Mouse (Mus musculus): Measurements from ENCODE around the gene Ltb4r1. TPM values are rescaled to one million over a fixed set of nuclear protein-coding genes. Genes with fewer than 3 reads are reported as not detected.
A peak's percentile ranks its signal among the peaks of the same experiment; 100 is the strongest.

Ltb4r1 gene
- total and polyA plus RNA-seq, 3 experiments = 0.21 to 0.33 TPM; not detected in 1

- TF ChIP-seq NELFE (IDR thresholded peaks at IDR 0.05; ENCODE audit: low read depth, low read length) = no peak
- peak; percentile 100 for TF ChIP-seq ETS1 (conservative IDR thresholded peaks at IDR 0.05; ENCODE audit: low read depth, low read length)
- 0 out of 2 replicates have a peak, but pooled peaks have one; percentile 19 for TF ChIP-seq NRF1 (IDR thresholded peaks at IDR 0.05; ENCODE audit: low read depth, low read length)
- no peak for TF ChIP-seq CHD1 (IDR thresholded peaks at IDR 0.05; ENCODE audit: low read depth, low read length)
- peak; percentile 74; the same call in 1 of the 2 replicates for TF ChIP-seq JUND (conservative IDR thresholded peaks at IDR 0.05; ENCODE audit: low read depth, low read length)
- no peak for TF ChIP-seq ZC3H11A (IDR thresholded peaks at IDR 0.05; ENCODE audit: low read depth, low read length)
- TF ChIP-seq POLR2AphosphoS2 (IDR thresholded peaks at IDR 0.05; ENCODE audit: low read depth, low read length) = no peak
- TF ChIP-seq IRF4 (IDR thresholded peaks at IDR 0.05; ENCODE audit: low read depth, low read length) = peak; percentile 94
- TF ChIP-seq MAX (IDR thresholded peaks at IDR 0.05; ENCODE audit: low read length) = peak; percentile 88
- TF ChIP-seq CHD2 (IDR thresholded peaks at IDR 0.05; ENCODE audit: low read length) = no peak
- TF ChIP-seq JUN (IDR thresholded peaks at IDR 0.05; ENCODE audit: insufficient read depth, low read depth, low read length) = peak; percentile 78
- peak; percentile 54 for TF ChIP-seq ELF1 (IDR thresholded peaks at IDR 0.05; ENCODE audit: low read depth, low read length)
- TF ChIP-seq RCOR1 (conservative IDR thresholded peaks at IDR 0.05; ENCODE audit: low read depth, low read length) = 0 out of 2 replicates have a peak, but pooled peaks have one; percentile 72
- TF ChIP-seq KAT2A (IDR thresholded peaks at IDR 0.05; ENCODE audit: insufficient replicate concordance, low read length) = no peak
- peak; percentile 81 for TF ChIP-seq MEF2A (IDR thresholded peaks at IDR 0.05; ENCODE audit: borderline replicate concordance, low read depth, low read length)
Measured at GRCm38 (mm10) chr14:55724411-55724871, 41.3 kb upstream of the Ltb4r1 start (continued).

DNA sequence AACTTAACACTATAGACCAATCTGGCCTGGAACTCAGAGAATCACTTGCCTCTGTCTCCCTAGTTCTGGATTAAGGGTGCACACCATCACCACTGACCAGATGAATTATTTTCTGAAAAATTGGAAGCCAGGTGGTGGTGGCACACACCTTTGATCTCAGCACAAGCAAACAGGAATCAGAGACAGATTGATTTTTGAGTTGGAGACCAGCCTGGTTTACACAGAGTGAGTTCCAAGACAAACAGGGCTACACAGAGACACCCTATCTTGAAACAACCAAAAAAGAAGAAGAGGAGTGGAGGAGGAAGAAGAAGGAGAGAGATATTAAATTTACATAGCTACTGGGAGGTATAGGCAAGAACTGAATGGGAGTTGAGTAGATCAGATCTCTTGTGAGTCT is 39.5 kb upstream of the Ltb4r1 start:
- TF ChIP-seq GABPA (IDR thresholded peaks at IDR 0.05; ENCODE audit: insufficient replicate concordance, low read depth, low read length) (no peak), ZNF384 (IDR thresholded peaks at IDR 0.05; ENCODE audit: low read depth, low read length) (no peak)
- peaks cover 15 to 48% of the 10 kb centered on the region in 2 experiments for H3K4me1 ChIP-seq (ENCODE audit: control insufficient read depth in 1 of 2, insufficient read depth in 2 of 2)
- no peak overlapping the region for H3K27ac ChIP-seq (ENCODE audit: insufficient read depth, low read depth)
- no peak for DNase-seq (ENCODE audit: extremely low read depth)
- H3K36me3 ChIP-seq (replicated peaks in 1 of 2; ENCODE audit: control insufficient read depth in 1 of 2, insufficient read depth in 1 of 2, low read length in 1 of 2) = no peaks in the 10 kb centered on the region
- no peaks in the 10 kb centered on the region for H3K9me3 ChIP-seq (replicated peaks; ENCODE audit: low read length)
- no peak overlapping the region for H3K4me3 ChIP-seq (replicated peaks in 1 of 3; ENCODE audit: low read depth in 2 of 3, low read length in 2 of 3, poor library complexity in 1 of 3)
- H3K4me2 ChIP-seq (ENCODE audit: insufficient read depth, low read depth, poor library complexity, severe bottlenecking) = no peak overlapping the region
- no peak overlapping the region for H3K9ac ChIP-seq (ENCODE audit: insufficient read depth, low read depth)
- peaks cover 32% of the 10 kb centered on the region for H3K27me3 ChIP-seq (replicated peaks)
- dilution Hi-C loops (cut with MboI; ENCODE audit: extremely low pct_ligation_motif_present, extremely low pct_unique_long_range_greater_than_20kb, low sequenced_read_pairs) (no loop called here), in situ Hi-C loops (cut with MboI; ENCODE audit: low pct_ligation_motif_present, low pct_unique_long_range_greater_than_20kb, low sequenced_read_pairs) (no loop called here)
- H3K79me2 ChIP-seq (replicated peaks; ENCODE audit: control insufficient read depth, extremely low read depth, insufficient read depth, poor library complexity, severe bottlenecking) = no peaks in the 10 kb centered on the region

Data from CH12.LX (cell line).